Comparison of ENCODE assay signal across 21 mouse cellular contexts in the genomic region with DNA sequence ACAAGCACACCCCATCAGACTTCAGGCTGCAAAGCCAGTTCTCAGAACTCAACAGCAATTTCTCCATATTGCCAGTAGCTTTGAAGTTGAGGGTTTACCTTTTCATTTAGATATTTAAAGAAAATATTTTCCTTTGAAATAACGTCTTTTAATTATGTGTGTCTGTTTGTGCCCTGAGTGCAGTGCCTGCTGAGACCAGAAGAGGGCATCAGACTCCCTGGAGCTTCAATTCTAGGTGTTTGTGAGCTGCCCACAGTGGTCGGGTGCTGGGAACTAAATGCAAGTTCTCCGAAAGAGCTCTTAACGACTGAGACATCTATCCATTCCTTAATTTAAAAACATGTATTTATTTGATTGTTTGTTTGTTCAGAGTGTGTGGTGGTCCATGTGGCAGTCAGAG.
DNase-seq lines count a peak whose midpoint lies in the region; ATAC-seq and TF ChIP-seq lines count a peak whose summit lies in the region.
"Had no signal": no experiment of that assay in that cellular context is flagged by ENCODE, and none has a peak within 500 bp of the region (broad histone marks: within the 10 kb centered on the region; RNA-seq: fewer than 3 reads in every experiment).

No protein-coding gene starts in this region.

- no peak overlapping the region for H3K27ac ChIP-seq in layer of hippocampus, adult 2 months
- H3K27ac ChIP-seq in forebrain, embryonic 13.5 days = no peak overlapping the region
- H3K27ac ChIP-seq: embryonic facial prominence, embryonic 15.5 days; limb, embryonic 10.5 days; neural tube, embryonic 12.5 days had no signal

- peak; percentile 64 for TF ChIP-seq CTCF in layer of hippocampus, adult 2 months (conservative IDR thresholded peaks at IDR 0.05)

- H3K4me3 ChIP-seq in layer of hippocampus, adult 2 months = no peak overlapping the region
- H3K4me3 ChIP-seq in forebrain, embryonic 13.5 days = no peak overlapping the region
- H3K4me3 ChIP-seq: embryonic facial prominence, embryonic 15.5 days; limb, embryonic 10.5 days; neural tube, embryonic 12.5 days had no signal

- peaks cover 20% of the 10 kb centered on the region for H3K4me1 ChIP-seq in forebrain, embryonic 13.5 days
- H3K4me1 ChIP-seq: embryonic facial prominence, embryonic 15.5 days had no signal

- intact Hi-C loops in gastrocnemius, postnatal 36 days (cut with DNase I) = no loop called here

- no peak for DNase-seq in layer of hippocampus, adult 2 months (ENCODE audit: low spot score in 2 of 2)
- DNase-seq in layer of hippocampus, adult 8-10 months (ENCODE audit: low spot score in 2 of 2) = no peak
- peak; percentile 15 for DNase-seq in thymus, postnatal 4 days
- DNase-seq in thymus, postnatal 0 days (ENCODE audit: low spot score) = no peak
- peak; percentile 44 for DNase-seq in R1 (ENCODE audit: low read depth, low spot score)
- no peak for DNase-seq in gastrocnemius, postnatal 36 days
- DNase-seq: adrenal gland, adult 8-10 months; cerebellum, adult 9-10 months; gastrocnemius, postnatal 10 days; heart, postnatal 36 days; layer of hippocampus, postnatal 36 days; lung, adult 18-20 months; right cerebral cortex, postnatal 25 days; thymus, adult 18-20 months had no signal

- 76% methylated on average over 4 of the region's 4 CpGs for WGBS in forebrain, embryonic 13.5 days

- H3K4me2 ChIP-seq in forebrain, embryonic 13.5 days = no peak overlapping the region
- H3K4me2 ChIP-seq: embryonic facial prominence, embryonic 15.5 days; heart, embryonic 11.5 days; neural tube, embryonic 12.5 days had no signal

- no peak overlapping the region for H3K9ac ChIP-seq in forebrain, embryonic 13.5 days
- H3K9ac ChIP-seq: embryonic facial prominence, embryonic 15.5 days; neural tube, embryonic 12.5 days had no signal

- no peak for ATAC-seq in forebrain, embryonic 13.5 days
- ATAC-seq: forebrain, embryonic 14.5 days; midbrain, embryonic 16.5 days had no signal

- no peaks in the 10 kb centered on the region for H3K9me3 ChIP-seq in forebrain, embryonic 13.5 days (replicated peaks)
- H3K9me3 ChIP-seq: embryonic facial prominence, embryonic 15.5 days; limb, embryonic 10.5 days; neural tube, embryonic 12.5 days had no signal

- peaks cover 7% of the 10 kb centered on the region; the same call in 1 of the 2 replicates for H3K27me3 ChIP-seq in forebrain, embryonic 13.5 days

- H3K36me3 ChIP-seq in forebrain, embryonic 13.5 days (ENCODE audit: poor library complexity, severe bottlenecking) = no peaks in the 10 kb centered on the region
- H3K36me3 ChIP-seq: embryonic facial prominence, embryonic 15.5 days; limb, embryonic 10.5 days; neural tube, embryonic 12.5 days had no signal

Comparison
In these comparisons a context has a peak if more than half of its experiments do, and no peak if none do; other contexts are left out.
1. DNase-seq: peak in thymus, postnatal 4 days (single experiment) and R1 (single experiment); none in layer of hippocampus, adult 2 months (0 of 2), layer of hippocampus, adult 8-10 months (0 of 2), thymus, postnatal 0 days (single experiment) and gastrocnemius, postnatal 36 days (0 of 2).